Mouse (Mus musculus) liver, embryonic 11.5 days (tissue): ENCODE results near the gene 4932438H23Rik. TPM values are rescaled to one million over a fixed set of nuclear protein-coding genes. Genes with fewer than 3 reads are reported as not detected.

Experiments used
- ATAC-seq: fragments of 200-750 bp; cut with Nextera tagmentation; replicated peaks from 2 replicates; pipeline ENCODE4 v1.8.0; 2017; ENCODE audit warnings: moderate number of reproducible peaks, mild to moderate bottlenecking, moderate TSS enrichment, moderate library complexity; ENCODE audit not compliant: low FRiP score
- DNase-seq: peaks from one replicate; pipeline ENCODE4 v3.0.0-alpha.2; 2017; ENCODE audit warnings: low spot score
- H3K27ac ChIP-seq: fragments of 300-500 bp; sonication (generic); 2 replicates; pipeline ENCODE4 v1.5.1; 2014; ENCODE audit warnings: mild to moderate bottlenecking, low read depth, low read length, control low read depth
- H3K27me3 ChIP-seq: fragments of 300-500 bp; sonication (generic); replicated peaks from 2 replicates; pipeline ENCODE4 v1.6.1; 2014; ENCODE audit warnings: low read length, mixed read lengths; ENCODE audit not compliant: control insufficient read depth, insufficient read depth
- H3K36me3 ChIP-seq: fragments of 300-500 bp; sonication (generic); 2 replicates; pipeline ENCODE4 v1.6.1; 2014; ENCODE audit warnings: mild to moderate bottlenecking, low read length, moderate library complexity, mixed read lengths; ENCODE audit not compliant: control insufficient read depth, insufficient read depth
- H3K4me1 ChIP-seq: fragments of 300-500 bp; sonication (generic); replicated peaks from 2 replicates; pipeline ENCODE4 v1.6.1; 2014; ENCODE audit warnings: low read length, mixed read lengths; ENCODE audit not compliant: control insufficient read depth, insufficient read depth
- H3K4me2 ChIP-seq: fragments of 300-500 bp; sonication (generic); 2 replicates; pipeline ENCODE4 v1.6.1; 2014; ENCODE audit warnings: mild to moderate bottlenecking, control low read depth, moderate library complexity
- H3K4me3 ChIP-seq: fragments of 300-500 bp; sonication (generic); 2 replicates; pipeline ENCODE4 v1.5.1; 2014; ENCODE audit warnings: low read depth, low read length, control low read depth
- H3K9ac ChIP-seq: fragments of 300-500 bp; sonication (generic); 2 replicates; pipeline ENCODE4 v1.6.1; 2014; ENCODE audit warnings: low read depth, low read length, control low read depth
- H3K9me3 ChIP-seq: fragments of 300-500 bp; sonication (generic); 2 replicates; pipeline ENCODE4 v1.6.1; 2016; ENCODE audit warnings: low read length, inconsistent platforms, mixed read lengths; ENCODE audit not compliant: control insufficient read depth
- WGBS: fragments of 180-500 bp; shearing (Covaris S2); extraction: QIAGEN DNeasy Blood & Tissue Kit; methylation state at CpG from one replicate; pipeline ENCODE4 v1.1.7; 2014; 5-methylcytosine and 5-hydroxymethylcytosine counted together
- polyA plus RNA-seq: library from polyadenylated mRNA; unstranded; fragments of >200 nt; fragmentation: Nextera tagmentation; extraction: Ambion mirVana; gene quantifications from 2 replicates; pipeline ENCODE4 v1.2.1, GENCODE M21; 2014

Gene 4932438H23Rik
- polyA plus RNA-seq, 1 experiment from 2014 or later, result not detected

- WGBS, result 88% methylated on average over 10 of the region's 10 CpGs
Measured at GRCm38 (mm10) chr16:91035866-91036265, 59.1 kb downstream of the 4932438H23Rik start.

GRCm38 (mm10) chr16:91030751-91031150, 64.2 kb downstream of the 4932438H23Rik start:
- H3K4me2 ChIP-seq, result no peak overlapping the region
- DNase-seq, result no peak
- H3K9ac ChIP-seq, result no peak overlapping the region
- no peak for ATAC-seq
- 89% methylated on average over 4 of the region's 4 CpGs for WGBS
- H3K9me3 ChIP-seq, result no peaks in the 10 kb centered on the region
- H3K36me3 ChIP-seq, result peaks cover 46% of the 10 kb centered on the region
- H3K27ac ChIP-seq, result no peak overlapping the region
- 0 out of 2 replicates have a peak, but pooled peaks cover 2% of the 10 kb centered on the region for H3K4me1 ChIP-seq
- H3K4me3 ChIP-seq, result no peak overlapping the region
- no peaks in the 10 kb centered on the region for H3K27me3 ChIP-seq

More at GRCm38 (mm10) chr16:91035866-91036265, 59.1 kb downstream of the 4932438H23Rik start:
- H3K27me3 ChIP-seq, result no peaks in the 10 kb centered on the region
- no peak overlapping the region for H3K27ac ChIP-seq
- ATAC-seq (no peak), DNase-seq (no peak)
- H3K9me3 ChIP-seq, result no peaks in the 10 kb centered on the region
- no peak overlapping the region for H3K4me2 ChIP-seq
- H3K4me1 ChIP-seq, result 0 out of 2 replicates have a peak, but pooled peaks cover 2% of the 10 kb centered on the region
- no peak overlapping the region for H3K9ac ChIP-seq
- peaks cover 47% of the 10 kb centered on the region for H3K36me3 ChIP-seq
- no peak overlapping the region for H3K4me3 ChIP-seq

GRCm38 (mm10) chr16:91029901-91030300, 65.0 kb downstream of the 4932438H23Rik start:
- no peaks in the 10 kb centered on the region for H3K9me3 ChIP-seq
- H3K4me3 ChIP-seq, result no peak overlapping the region
- ATAC-seq (no peak), DNase-seq (no peak)
- no peak overlapping the region for H3K4me2 ChIP-seq
- H3K9ac ChIP-seq, result no peak overlapping the region
- H3K27me3 ChIP-seq, result no peaks in the 10 kb centered on the region
- 0 out of 2 replicates have a peak, but pooled peaks cover 2% of the 10 kb centered on the region for H3K4me1 ChIP-seq
- H3K36me3 ChIP-seq, result peaks cover 48% of the 10 kb centered on the region
- 88% methylated on average over 2 of the region's 2 CpGs for WGBS
- no peak overlapping the region for H3K27ac ChIP-seq

GRCm38 (mm10) chr16:91029161-91029743, 65.7 kb downstream of the 4932438H23Rik start:
- Histone ChIP-seq H3K27me3 (no peaks in the 10 kb centered on the region), H3K27ac (no peak overlapping the region), H3K9me3 (no peaks in the 10 kb centered on the region), H3K9ac (no peak overlapping the region), H3K4me2 (no peak overlapping the region), H3K4me1 (0 out of 2 replicates have a peak, but pooled peaks cover 2% of the 10 kb centered on the region), H3K4me3 (no peak overlapping the region), H3K36me3 (peaks cover 48% of the 10 kb centered on the region)
- 90% methylated on average over 8 of the region's 8 CpGs for WGBS
- no peak for DNase-seq
- no peak for ATAC-seq

- H3K4me2 ChIP-seq, result no peak overlapping the region
- peaks cover 2% of the 10 kb centered on the region; the same call in 1 of the 2 replicates for H3K9me3 ChIP-seq
- DNase-seq (no peak), ATAC-seq (no peak)
- no peaks in the 10 kb centered on the region for H3K4me1 ChIP-seq
- no peak overlapping the region for H3K4me3 ChIP-seq
- H3K27ac ChIP-seq, result no peak overlapping the region
- H3K9ac ChIP-seq, result no peak overlapping the region
- no peaks in the 10 kb centered on the region for H3K27me3 ChIP-seq
- 95% methylated on average over 4 of the region's 4 CpGs for WGBS
- H3K36me3 ChIP-seq, result peaks cover 57% of the 10 kb centered on the region
Measured at GRCm38 (mm10) chr16:91026290-91026689, 68.6 kb downstream of the 4932438H23Rik start.

- H3K4me2 ChIP-seq, result no peak overlapping the region
- no peak overlapping the region for H3K9ac ChIP-seq
- no peak for ATAC-seq
- no peak overlapping the region for H3K27ac ChIP-seq
- H3K4me1 ChIP-seq, result no peaks in the 10 kb centered on the region
- 91% methylated on average over 1 of the region's 1 CpGs for WGBS
- H3K36me3 ChIP-seq, result peaks cover 72% of the 10 kb centered on the region
- no peak for DNase-seq
- no peak overlapping the region for H3K4me3 ChIP-seq
- peaks cover 2% of the 10 kb centered on the region; the same call in 1 of the 2 replicates for H3K9me3 ChIP-seq
- H3K27me3 ChIP-seq, result no peaks in the 10 kb centered on the region
Measured at GRCm38 (mm10) chr16:91023384-91023783, 71.5 kb downstream of the 4932438H23Rik start.

- ATAC-seq (no peak), DNase-seq (no peak)
- H3K9me3 ChIP-seq, result peaks cover 2% of the 10 kb centered on the region; the same call in 1 of the 2 replicates
- H3K4me2 ChIP-seq, result no peak overlapping the region
- no peak overlapping the region for H3K4me3 ChIP-seq
- H3K27ac ChIP-seq, result no peak overlapping the region
- H3K4me1 ChIP-seq, result no peaks in the 10 kb centered on the region
- 90% methylated on average over 10 of the region's 10 CpGs for WGBS
- H3K9ac ChIP-seq, result no peak overlapping the region
- H3K27me3 ChIP-seq, result no peaks in the 10 kb centered on the region
- peaks cover 66% of the 10 kb centered on the region for H3K36me3 ChIP-seq
Measured at GRCm38 (mm10) chr16:91020842-91021483, 74.0 kb downstream of the 4932438H23Rik start.

GRCm38 (mm10) chr16:91019476-91019875, 75.4 kb downstream of the 4932438H23Rik start:
- Histone ChIP-seq H3K9ac (no peak overlapping the region), H3K27me3 (no peaks in the 10 kb centered on the region), H3K4me3 (no peak overlapping the region), H3K9me3 (peaks cover 2% of the 10 kb centered on the region; the same call in 1 of the 2 replicates), H3K36me3 (peaks cover 63% of the 10 kb centered on the region), H3K4me1 (no peaks in the 10 kb centered on the region), H3K4me2 (no peak overlapping the region), H3K27ac (no peak overlapping the region)
- WGBS, result 93% methylated on average over 4 of the region's 4 CpGs
- DNase-seq, result no peak
- ATAC-seq, result no peak

- no peaks in the 10 kb centered on the region for H3K27me3 ChIP-seq
- no peak overlapping the region for H3K27ac ChIP-seq
- no peak overlapping the region for H3K4me2 ChIP-seq
- no peak overlapping the region for H3K9ac ChIP-seq
- H3K4me1 ChIP-seq, result peaks cover 7% of the 10 kb centered on the region
- no peak for ATAC-seq
- WGBS, result 83% methylated on average over 4 of the region's 4 CpGs
- H3K4me3 ChIP-seq, result no peak overlapping the region
- H3K9me3 ChIP-seq, result no peaks in the 10 kb centered on the region
- H3K36me3 ChIP-seq, result peaks cover 44% of the 10 kb centered on the region
- no peak for DNase-seq
Measured at GRCm38 (mm10) chr16:91015761-91016160, 79.2 kb downstream of the 4932438H23Rik start.
